Mouse (Mus musculus): ENCODE results near the gene Prmt3. TPM values are rescaled to one million over a fixed set of nuclear protein-coding genes. Genes with fewer than 3 reads are reported as not detected.

Prmt3 gene
- polyA plus RNA-seq, 1 experiment = 20.3 TPM

GRCm38 (mm10) chr7:49777585-49777984 lies 561 bp upstream of the Prmt3 start:
- peaks cover 6% of the 10 kb centered on the region for H3K79me2 ChIP-seq (ENCODE audit: control insufficient read depth, insufficient read depth)
- no peak overlapping the region for H3ac ChIP-seq (ENCODE audit: control insufficient read depth, insufficient read length)
- no peaks in the 10 kb centered on the region for H3K27me3 ChIP-seq (ENCODE audit: control insufficient read depth, insufficient read depth, insufficient read length)
- no peak overlapping the region for H3K4me2 ChIP-seq (ENCODE audit: low read depth)
- peak overlapping the region; percentile 10 for H3K4me3 ChIP-seq
- H3K36me3 ChIP-seq (ENCODE audit: control insufficient read depth, insufficient read depth) = peaks cover 4% of the 10 kb centered on the region
- TF ChIP-seq SRF (IDR thresholded peaks at IDR 0.05; ENCODE audit: control insufficient read depth, insufficient read length, low read depth) (no peak), POLR2AphosphoS2 (IDR thresholded peaks at IDR 0.05; ENCODE audit: insufficient read length, low read depth) (no peak), USF1 (IDR thresholded peaks at IDR 0.05; ENCODE audit: low read depth) (no peak)

- peaks cover 6% of the 10 kb centered on the region for H3K79me2 ChIP-seq (ENCODE audit: control insufficient read depth, insufficient read depth)
- H3ac ChIP-seq (ENCODE audit: control insufficient read depth, insufficient read length) = peak overlapping the region; percentile 97
- peaks cover 4% of the 10 kb centered on the region for H3K36me3 ChIP-seq (ENCODE audit: control insufficient read depth, insufficient read depth)
- peak overlapping the region; percentile 10 for H3K4me3 ChIP-seq
- H3K27me3 ChIP-seq (ENCODE audit: control insufficient read depth, insufficient read depth, insufficient read length) = no peaks in the 10 kb centered on the region
- TF ChIP-seq TCF3 (IDR thresholded peaks at IDR 0.05; ENCODE audit: insufficient read length, low read depth) = no peak
- TF ChIP-seq POLR2A (IDR thresholded peaks at IDR 0.05; ENCODE audit: insufficient read length, low read depth) = no peak
- no peak for TF ChIP-seq CEBPB (IDR thresholded peaks at IDR 0.05; ENCODE audit: insufficient read depth, poor library complexity, severe bottlenecking)
- no peak for TF ChIP-seq SRF (IDR thresholded peaks at IDR 0.05; ENCODE audit: control insufficient read depth, insufficient read length, low read depth)
- TF ChIP-seq MYOD1 (IDR thresholded peaks at IDR 0.05; ENCODE audit: control insufficient read depth in 1 of 3, insufficient read length in 2 of 3, low read depth in 2 of 3) = no peak
- no peak for TF ChIP-seq REST (IDR thresholded peaks at IDR 0.05; ENCODE audit: insufficient read depth, insufficient read length)
- no peak for TF ChIP-seq MYOG (IDR thresholded peaks at IDR 0.05; ENCODE audit: control insufficient read depth in 1 of 3, insufficient read depth in 1 of 3, insufficient read length in 2 of 3, low read depth in 2 of 3)
- TF ChIP-seq USF1 (IDR thresholded peaks at IDR 0.05; ENCODE audit: low read depth) = no peak
- no peak for TF ChIP-seq POLR2AphosphoS2 (IDR thresholded peaks at IDR 0.05; ENCODE audit: insufficient read length, low read depth)
- TF ChIP-seq E2F4 (IDR thresholded peaks at IDR 0.05; ENCODE audit: insufficient read depth) = no peak
- TF ChIP-seq TCF12 (IDR thresholded peaks at IDR 0.05; ENCODE audit: insufficient read depth, poor library complexity, severe bottlenecking) = no peak
- no peak for TF ChIP-seq MAX (IDR thresholded peaks at IDR 0.05; ENCODE audit: low read depth)
- peak overlapping the region; percentile 63 for H3K4me2 ChIP-seq (ENCODE audit: low read depth)
These were observed 914 bp downstream of the Prmt3 start for GRCm38 (mm10) chr7:49778904-49779615.

GRCm38 (mm10) chr7:49783017-49783416 lies 4.9 kb downstream of the Prmt3 start:
- peaks cover 14% of the 10 kb centered on the region for H3K36me3 ChIP-seq (ENCODE audit: control insufficient read depth, insufficient read depth)
- no peaks in the 10 kb centered on the region for H3K27me3 ChIP-seq (ENCODE audit: control insufficient read depth, insufficient read depth, insufficient read length)
- TF ChIP-seq MAX (IDR thresholded peaks at IDR 0.05; ENCODE audit: low read depth) = no peak
- no peak for TF ChIP-seq MYOD1 (IDR thresholded peaks at IDR 0.05; ENCODE audit: control insufficient read depth in 1 of 3, insufficient read length in 2 of 3, low read depth in 2 of 3)
- H3K79me2 ChIP-seq (ENCODE audit: control insufficient read depth, insufficient read depth) = peaks cover 6% of the 10 kb centered on the region
- no peak overlapping the region for H3K4me3 ChIP-seq
- H3ac ChIP-seq (ENCODE audit: control insufficient read depth, insufficient read length) = no peak overlapping the region
- H3K4me2 ChIP-seq (ENCODE audit: low read depth) = no peak overlapping the region

GRCm38 (mm10) chr7:49785141-49785540 lies 7.0 kb downstream of the Prmt3 start:
- Histone ChIP-seq H3K4me3 (no peak overlapping the region), H3K79me2 (ENCODE audit: control insufficient read depth, insufficient read depth) (no peaks in the 10 kb centered on the region), H3K36me3 (ENCODE audit: control insufficient read depth, insufficient read depth) (peaks cover 18% of the 10 kb centered on the region), H3K27me3 (ENCODE audit: control insufficient read depth, insufficient read depth, insufficient read length) (no peaks in the 10 kb centered on the region), H3K4me2 (ENCODE audit: low read depth) (no peak overlapping the region), H3ac (ENCODE audit: control insufficient read depth, insufficient read length) (no peak overlapping the region)
- TF ChIP-seq POLR2A (IDR thresholded peaks at IDR 0.05; ENCODE audit: insufficient read length, low read depth) (no peak), CEBPB (IDR thresholded peaks at IDR 0.05; ENCODE audit: insufficient read depth, poor library complexity, severe bottlenecking) (no peak), MYOG (IDR thresholded peaks at IDR 0.05; ENCODE audit: control insufficient read depth in 1 of 3, insufficient read depth in 1 of 3, insufficient read length in 2 of 3, low read depth in 2 of 3) (no peak), MAX (IDR thresholded peaks at IDR 0.05; ENCODE audit: low read depth) (no peak), SRF (IDR thresholded peaks at IDR 0.05; ENCODE audit: control insufficient read depth, insufficient read length, low read depth) (no peak)

GRCm38 (mm10) chr7:49786618-49787382 lies 8.7 kb downstream of the Prmt3 start:
- Histone ChIP-seq H3ac (ENCODE audit: control insufficient read depth, insufficient read length) (no peak overlapping the region), H3K4me3 (no peak overlapping the region), H3K79me2 (ENCODE audit: control insufficient read depth, insufficient read depth) (no peaks in the 10 kb centered on the region), H3K4me2 (ENCODE audit: low read depth) (no peak overlapping the region), H3K36me3 (ENCODE audit: control insufficient read depth, insufficient read depth) (peaks cover 15% of the 10 kb centered on the region), H3K27me3 (ENCODE audit: control insufficient read depth, insufficient read depth, insufficient read length) (no peaks in the 10 kb centered on the region)
- TF ChIP-seq CEBPB (IDR thresholded peaks at IDR 0.05; ENCODE audit: insufficient read depth, poor library complexity, severe bottlenecking) (no peak), MAX (IDR thresholded peaks at IDR 0.05; ENCODE audit: low read depth) (no peak), REST (IDR thresholded peaks at IDR 0.05; ENCODE audit: insufficient read depth, insufficient read length) (no peak), TCF12 (IDR thresholded peaks at IDR 0.05; ENCODE audit: insufficient read depth, poor library complexity, severe bottlenecking) (no peak), MYOD1 (IDR thresholded peaks at IDR 0.05; ENCODE audit: control insufficient read depth in 1 of 3, insufficient read length in 2 of 3, low read depth in 2 of 3) (no peak), SRF (IDR thresholded peaks at IDR 0.05; ENCODE audit: control insufficient read depth, insufficient read length, low read depth) (no peak), E2F4 (IDR thresholded peaks at IDR 0.05; ENCODE audit: insufficient read depth) (no peak), USF1 (IDR thresholded peaks at IDR 0.05; ENCODE audit: low read depth) (no peak), TCF3 (IDR thresholded peaks at IDR 0.05; ENCODE audit: insufficient read length, low read depth) (no peak), POLR2AphosphoS2 (IDR thresholded peaks at IDR 0.05; ENCODE audit: insufficient read length, low read depth) (no peak), POLR2A (IDR thresholded peaks at IDR 0.05; ENCODE audit: insufficient read length, low read depth) (no peak), MYOG (IDR thresholded peaks at IDR 0.05; ENCODE audit: control insufficient read depth in 1 of 3, insufficient read depth in 1 of 3, insufficient read length in 2 of 3, low read depth in 2 of 3) (no peak)

Measured in myocyte (in vitro differentiated cells).